Mouse (Mus musculus) retina, postnatal 1 day (tissue): ENCODE measurements around the gene Litaf.

Source experiments
- DNase-seq: peaks from one replicate; pipeline ENCODE4 v3.0.0-alpha.2; 2012

The Litaf gene

GRCm38 (mm10) chr16:10952071-10952470 is 113.9 kb downstream of the Litaf start:
- peak; percentile 25 for DNase-seq

GRCm38 (mm10) chr16:10951581-10951980 is 114.4 kb downstream of the Litaf start:
- peak; percentile 56 for DNase-seq

GRCm38 (mm10) chr16:10950539-10950938 is 115.4 kb downstream of the Litaf start:
- no peak for DNase-seq

DNA sequence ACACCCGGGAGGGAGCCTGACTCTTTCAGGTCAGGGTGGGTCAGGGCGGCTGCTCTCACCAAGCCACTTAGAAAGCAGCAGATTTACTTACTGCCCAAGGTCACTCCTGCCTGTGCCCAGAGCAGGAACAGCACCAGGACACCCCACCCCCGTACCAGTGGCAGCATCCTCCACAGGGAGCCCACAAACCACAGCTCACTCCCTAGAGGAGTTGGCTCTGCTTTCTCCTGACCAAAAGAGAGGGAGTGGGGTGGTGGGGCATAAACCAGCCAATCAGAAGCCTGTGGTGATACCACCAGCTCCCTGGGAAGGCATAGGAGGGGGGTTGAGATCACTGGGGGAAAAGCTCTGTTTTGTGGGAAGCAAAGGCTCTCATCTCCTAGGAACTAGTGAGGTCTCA is 118.2 kb downstream of the Litaf start:
- DNase-seq: no peak

GRCm38 (mm10) chr16:10945381-10946127 is 120.4 kb downstream of the Litaf start:
- DNase-seq: no peak

DNA sequence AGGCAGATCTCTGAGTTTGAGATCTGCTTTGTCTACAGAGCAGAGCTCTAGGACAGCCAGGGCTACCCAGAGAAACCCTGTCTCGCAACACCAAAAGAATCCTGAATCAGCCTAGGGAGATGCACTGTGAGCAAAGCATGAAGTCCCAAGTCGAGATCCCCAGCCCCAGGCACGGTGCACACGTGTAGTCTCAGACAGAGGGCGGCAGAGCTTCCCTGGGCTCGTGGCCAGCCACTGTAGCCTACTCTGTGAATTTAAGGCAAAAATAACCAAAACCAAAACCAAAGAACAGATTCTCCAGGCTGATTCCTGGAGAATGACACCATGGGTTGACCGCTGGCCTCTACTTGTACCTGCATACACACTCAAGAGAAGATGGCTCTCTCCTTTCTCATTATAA is 121.4 kb downstream of the Litaf start:
- no peak for DNase-seq

- DNase-seq: no peak
These were observed 122.7 kb downstream of the Litaf start for GRCm38 (mm10) chr16:10943257-10943656.

DNA sequence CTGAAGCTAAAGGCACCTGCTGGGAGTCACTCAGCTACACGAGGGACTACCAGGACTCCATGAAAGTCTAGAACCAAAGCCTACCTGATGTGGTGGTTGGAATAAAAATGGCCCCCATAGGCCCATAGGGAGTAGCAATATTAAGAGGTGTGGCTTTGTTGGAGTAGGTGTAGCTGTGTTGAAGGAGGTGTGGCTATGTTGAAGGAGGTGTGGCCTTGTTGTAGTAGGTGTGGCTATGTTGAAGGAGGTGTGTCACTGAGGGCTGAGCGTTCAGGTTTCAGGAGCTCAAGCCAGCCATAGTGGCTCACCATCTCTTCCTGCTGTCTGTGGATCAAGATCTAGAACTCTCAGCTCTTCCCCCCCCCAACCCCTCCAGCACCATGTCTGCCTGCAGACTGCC is 125.3 kb downstream of the Litaf start:
- DNase-seq: no peak

- no peak for DNase-seq
These were observed 126.0 kb downstream of the Litaf start for GRCm38 (mm10) chr16:10939932-10940331.

DNA sequence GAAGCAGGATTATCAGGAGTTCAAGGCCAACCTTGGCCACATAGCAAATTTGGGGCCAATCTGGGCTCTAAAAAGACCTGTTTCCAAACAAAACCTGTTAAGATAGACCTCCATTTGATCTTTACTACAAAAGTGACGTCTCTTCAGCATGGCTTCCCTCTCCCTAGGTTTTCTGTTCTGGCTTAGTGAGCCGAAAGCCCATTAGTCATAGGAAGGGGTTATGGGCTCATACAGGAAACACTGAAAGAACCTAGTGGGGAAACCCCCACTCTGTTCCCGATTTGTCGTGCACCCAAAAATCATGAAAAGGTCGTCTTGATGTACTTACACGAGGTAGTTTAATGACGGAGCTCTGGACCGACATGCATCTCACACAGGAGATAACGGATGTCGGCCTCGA is 128.5 kb downstream of the Litaf start:
- no peak for DNase-seq

- no peak for DNase-seq
These were observed 129.1 kb downstream of the Litaf start for GRCm38 (mm10) chr16:10936700-10937319.

- DNase-seq: no peak
These were observed 131.9 kb downstream of the Litaf start for GRCm38 (mm10) chr16:10934047-10934446.

GRCm38 (mm10) chr16:10933372-10933771 is 132.6 kb downstream of the Litaf start:
- DNase-seq: no peak

GRCm38 (mm10) chr16:10927026-10927425 is 138.9 kb downstream of the Litaf start:
- no peak for DNase-seq

- peak; percentile 38 for DNase-seq
These were observed 140.3 kb downstream of the Litaf start for GRCm38 (mm10) chr16:10925591-10926180.

DNA sequence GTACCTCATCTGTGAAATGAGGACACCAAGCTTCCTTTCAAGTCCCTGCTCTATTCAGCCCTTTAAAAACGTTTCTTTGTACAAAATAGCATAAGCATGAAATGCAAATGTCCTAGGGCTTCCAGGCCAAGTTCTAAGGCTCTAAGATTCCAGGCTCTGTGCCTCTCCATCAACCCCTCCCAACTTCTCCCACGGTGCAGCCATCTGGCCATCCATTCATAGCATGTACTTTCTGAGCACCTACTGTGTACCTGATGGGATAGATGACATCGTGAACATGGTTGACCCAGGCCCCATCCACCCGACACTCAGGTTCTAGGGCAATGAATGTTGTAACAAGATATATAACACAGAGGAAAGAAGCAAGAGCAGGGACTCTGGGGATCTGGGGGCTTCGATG is 142.4 kb downstream of the Litaf start:
- no peak for DNase-seq

DNA sequence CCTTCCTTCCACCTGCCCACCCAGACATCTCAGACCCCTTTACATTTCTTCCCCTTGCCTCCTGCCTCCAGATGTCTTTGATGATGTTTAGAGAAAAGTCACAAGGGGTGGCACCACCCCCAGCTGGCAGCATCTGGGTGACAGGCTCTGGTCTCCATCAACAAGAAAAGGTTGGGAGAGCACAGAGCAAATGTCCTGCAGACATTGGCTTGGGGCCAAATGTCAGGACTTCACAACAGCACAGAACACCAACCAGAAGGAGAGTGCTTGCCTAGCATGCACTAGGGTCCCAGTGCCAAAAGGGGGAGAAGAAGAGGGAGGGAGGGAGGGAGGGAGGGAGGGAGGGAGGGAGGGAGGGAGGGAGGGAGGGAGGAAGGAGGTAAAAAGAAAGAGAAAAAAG is 146.1 kb downstream of the Litaf start:
- no peak for DNase-seq

DNA sequence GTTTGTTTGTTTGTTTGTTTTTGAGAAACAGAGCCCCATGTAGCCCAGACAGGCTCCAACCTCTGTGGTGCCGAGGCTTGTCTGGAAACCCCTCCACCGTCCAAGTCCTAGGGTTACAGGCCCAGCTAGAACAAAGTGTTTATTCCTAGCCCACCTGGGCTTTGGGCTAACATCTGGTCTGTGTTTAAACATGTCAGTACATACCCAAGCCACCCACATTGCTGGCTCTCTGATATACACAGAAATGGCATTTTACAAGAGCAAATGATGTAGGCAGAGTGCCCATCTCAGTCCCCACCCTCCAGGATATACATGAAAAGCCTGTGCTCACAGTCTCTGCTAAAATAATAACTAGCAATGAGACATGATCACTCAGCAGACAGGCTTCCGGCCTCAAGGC is 149.7 kb downstream of the Litaf start:
- DNase-seq: no peak

GRCm38 (mm10) chr16:10915066-10915465 is 150.9 kb downstream of the Litaf start:
- no peak for DNase-seq

DNA sequence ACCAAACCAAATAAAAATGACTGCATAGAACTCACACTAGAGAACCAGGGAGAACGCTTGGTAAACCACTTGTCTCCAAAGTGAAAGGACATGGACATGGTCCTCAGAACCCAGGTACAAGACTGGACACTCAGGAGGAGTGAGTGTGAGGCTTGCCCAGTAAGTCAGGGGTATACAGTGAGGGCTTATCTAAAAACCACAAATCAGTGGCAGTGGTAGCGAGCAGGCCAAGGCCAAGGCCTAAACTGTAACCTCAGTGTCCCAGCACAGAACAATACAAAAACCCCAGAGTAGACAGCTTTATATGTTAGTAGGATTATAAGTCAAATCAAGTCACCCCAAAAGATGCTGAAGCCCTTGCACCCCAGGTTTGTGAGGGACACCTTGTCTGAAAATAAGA is 154.9 kb downstream of the Litaf start:
- no peak for DNase-seq

GRCm38 (mm10) chr16:10910541-10910940 is 155.4 kb downstream of the Litaf start:
- no peak for DNase-seq
